Mouse (Mus musculus) E14TG2a.4 (cell line): Measurements from ENCODE around the gene Pkp4.

ENCODE experiments used
- CTCF ChIP-seq: conservative IDR thresholded peaks from 2 replicates; pipeline ENCODE4 v1.5.1; 2014; ENCODE audit warnings: low read length
- NANOG ChIP-seq: IDR thresholded peaks from 2 replicates; pipeline ENCODE4 v1.6.1; 2014; ENCODE audit warnings: borderline replicate concordance, low read length, mixed read lengths
- POU5F1 ChIP-seq: IDR thresholded peaks from 2 replicates; pipeline ENCODE4 v1.6.1; 2014; ENCODE audit warnings: low read length, borderline replicate concordance

GRCm38 (mm10) chr2:59166976-59167375, 6.3 kb downstream of the Pkp4 start:
- TF ChIP-seq CTCF: no peak
- no peak for TF ChIP-seq NANOG
- no peak for TF ChIP-seq POU5F1
